ENCODE assay signal across 8 mouse cellular contexts in the genomic region with DNA sequence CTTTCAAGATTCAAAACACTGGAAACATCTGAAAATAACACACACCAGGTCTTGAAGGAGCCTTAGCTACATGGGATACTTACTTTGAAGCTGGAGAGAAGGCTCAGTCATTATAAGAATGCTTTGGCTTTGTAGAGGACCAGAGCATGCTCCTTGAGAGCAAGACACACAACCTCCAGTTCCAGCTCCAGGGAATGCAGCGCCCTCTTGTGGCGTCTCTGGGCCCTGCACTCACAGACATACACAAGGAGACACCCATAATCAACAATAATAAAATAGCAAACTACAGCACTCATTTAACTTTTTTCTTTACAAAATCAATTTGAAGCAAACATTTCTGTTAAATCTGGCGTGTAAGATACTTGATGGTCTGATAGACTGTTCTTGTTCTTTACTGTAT.
A peak's percentile ranks its signal among the peaks of the same experiment; 100 is the strongest.
DNase-seq lines count a peak whose midpoint lies in the region; TF ChIP-seq lines count a peak whose summit lies in the region.

No protein-coding gene starts in this region.

- H3K27ac ChIP-seq in layer of hippocampus, adult 2 months = no peak overlapping the region
- H3K27ac ChIP-seq in ES-Bruce4 (ENCODE audit: insufficient read depth, low read length) = no peak overlapping the region
- H3K27ac ChIP-seq in embryonic fibroblast, embryonic 13.5 days (ENCODE audit: insufficient read depth, low read length) = no peak overlapping the region
- H3K27ac ChIP-seq in small intestine, adult 2 months (ENCODE audit: insufficient read depth, low read depth, low read length) = no peak overlapping the region

- peak; percentile 52 for DNase-seq in adrenal gland, postnatal 10 days
- DNase-seq in adrenal gland, adult 8-10 months = no peak
- peak in 1 of 2 experiments; percentile 25 for DNase-seq in layer of hippocampus, adult 2 months (ENCODE audit: low spot score in 2 of 2)
- no peak for DNase-seq in layer of hippocampus, postnatal 36 days
- no peak for DNase-seq in Muller cell, postnatal 12 days (ENCODE audit: inconsistent ontology term)

- no peak for TF ChIP-seq POLR2A in ES-Bruce4 (IDR thresholded peaks at IDR 0.05; ENCODE audit: insufficient read depth, low read length)
- TF ChIP-seq POLR2A in embryonic fibroblast, embryonic 13.5 days (IDR thresholded peaks at IDR 0.05; ENCODE audit: low read depth, low read length) = no peak
- no peak for TF ChIP-seq POLR2A in small intestine, adult 2 months (IDR thresholded peaks at IDR 0.05; ENCODE audit: low read depth, low read length)

- no peaks in the 10 kb centered on the region for H3K9me3 ChIP-seq in ES-Bruce4 (replicated peaks; ENCODE audit: control insufficient read depth, insufficient read depth, low read length, poor library complexity, severe bottlenecking)

- 47% methylated on average over 3 of the region's 3 CpGs for WGBS in small intestine, adult 2 months

- H3K4me3 ChIP-seq in layer of hippocampus, adult 2 months = no peak overlapping the region
- H3K4me3 ChIP-seq in ES-Bruce4 (ENCODE audit: low read depth, low read length) = no peak overlapping the region
- H3K4me3 ChIP-seq in embryonic fibroblast, embryonic 13.5 days (ENCODE audit: insufficient read depth, low read length) = no peak overlapping the region
- H3K4me3 ChIP-seq in small intestine, adult 2 months (ENCODE audit: low read depth, low read length) = no peak overlapping the region

- H3K27me3 ChIP-seq in ES-Bruce4 (ENCODE audit: control insufficient read depth, insufficient read depth, low read length, poor library complexity, severe bottlenecking) = no peaks in the 10 kb centered on the region
- no peaks in the 10 kb centered on the region for H3K27me3 ChIP-seq in small intestine, adult 2 months (ENCODE audit: control insufficient read depth, insufficient read depth, low read length)

- no peaks in the 10 kb centered on the region for H3K4me1 ChIP-seq in ES-Bruce4 (ENCODE audit: control insufficient read depth, insufficient read depth, low read length)
- H3K4me1 ChIP-seq in embryonic fibroblast, embryonic 13.5 days (ENCODE audit: control insufficient read depth, insufficient read depth, low read length) = no peaks in the 10 kb centered on the region
- no peaks in the 10 kb centered on the region for H3K4me1 ChIP-seq in small intestine, adult 2 months (ENCODE audit: control insufficient read depth, insufficient read depth, insufficient read length, low read length)

- no peaks in the 10 kb centered on the region for H3K36me3 ChIP-seq in ES-Bruce4 (ENCODE audit: control insufficient read depth, insufficient read depth, low read length, poor library complexity, severe bottlenecking)
- no peaks in the 10 kb centered on the region for H3K36me3 ChIP-seq in small intestine, adult 2 months (ENCODE audit: control insufficient read depth, insufficient read depth, low read length)

- no peak overlapping the region for H3K9ac ChIP-seq in ES-Bruce4 (ENCODE audit: low read depth, poor library complexity, severe bottlenecking)

- TF ChIP-seq CTCF in layer of hippocampus, adult 2 months (conservative IDR thresholded peaks at IDR 0.05) = peak; percentile 74
- TF ChIP-seq CTCF in ES-Bruce4 (IDR thresholded peaks at IDR 0.05; ENCODE audit: low read depth, low read length) = peak; percentile 95
- TF ChIP-seq CTCF in embryonic fibroblast, embryonic 13.5 days (IDR thresholded peaks at IDR 0.05; ENCODE audit: borderline replicate concordance, insufficient read depth, low read length) = peak; percentile 22; the same call in 1 of the 2 replicates
- peak; percentile 41; the same call in 1 of the 2 replicates for TF ChIP-seq CTCF in small intestine, adult 2 months (IDR thresholded peaks at IDR 0.05; ENCODE audit: extremely low read depth, insufficient read length, insufficient replicate concordance, low read depth, low read length)

- no peak for TF ChIP-seq EP300 in ES-Bruce4 (IDR thresholded peaks at IDR 0.05; ENCODE audit: insufficient read depth, low read depth, low read length)

Comparison
In these comparisons a context has a peak if more than half of its experiments do, and no peak if none do; other contexts are left out.
1. CTCF ChIP-seq: peak in every context shown above with its lines; median percentile 95 in ES-Bruce4; 74 in layer of hippocampus, adult 2 months; 41 in small intestine, adult 2 months; 22 in embryonic fibroblast, embryonic 13.5 days.